Comparison of ENCODE assay signal across 8 mouse cellular contexts in genomic region chr3:88532299-88532674, GRCm38 (mm10). TPM values are rescaled to one million over a fixed set of nuclear protein-coding genes. Genes with fewer than 3 reads are reported as not detected.
A peak's percentile ranks its signal among the peaks of the same experiment; 100 is the strongest.
DNase-seq lines count a peak whose midpoint lies in the region; ATAC-seq and TF ChIP-seq lines count a peak whose summit lies in the region.

Gene Mex3a (plus strand): TSS chr3:88532395.

- peaks cover 41% of the 10 kb centered on the region for H3K79me3 ChIP-seq in C2C12 (ENCODE audit: low read depth)

- ATAC-seq in heart, embryonic 11.5 days (replicated peaks; ENCODE audit: insufficient number of reproducible peaks, low FRiP score, low TSS enrichment) = no peak
- no peak for ATAC-seq in liver, embryonic 11.5 days (replicated peaks; ENCODE audit: low FRiP score)

- H3K27ac ChIP-seq in heart, embryonic 11.5 days (ENCODE audit: low read depth, low read length) = peak within 1 kb of the TSS; percentile 95
- H3K27ac ChIP-seq in forebrain, embryonic 10.5 days = peak within 1 kb of the TSS; percentile 99
- peak within 1 kb of the TSS; percentile 85 for H3K27ac ChIP-seq in liver, embryonic 11.5 days (ENCODE audit: low read depth, low read length)

- H3K4me3 ChIP-seq in heart, embryonic 11.5 days (ENCODE audit: low read depth, low read length) = peak within 1 kb of the TSS; percentile 70
- peak within 1 kb of the TSS; percentile 87 for H3K4me3 ChIP-seq in C2C12 (ENCODE audit: insufficient read depth, poor library complexity, severe bottlenecking)
- peak within 1 kb of the TSS; percentile 93 for H3K4me3 ChIP-seq in forebrain, embryonic 10.5 days
- peak within 1 kb of the TSS; percentile 77 for H3K4me3 ChIP-seq in liver, embryonic 11.5 days (ENCODE audit: low read depth, low read length)

- TF ChIP-seq CTCF in C2C12 (IDR thresholded peaks at IDR 0.05; ENCODE audit: control insufficient read depth, insufficient read depth, insufficient read length) = no peak

- no peaks in the 10 kb centered on the region for H3K9me3 ChIP-seq in heart, embryonic 11.5 days (replicated peaks; ENCODE audit: control insufficient read depth, low read length)
- H3K9me3 ChIP-seq in forebrain, embryonic 10.5 days = no peaks in the 10 kb centered on the region
- no peaks in the 10 kb centered on the region for H3K9me3 ChIP-seq in liver, embryonic 11.5 days (ENCODE audit: control insufficient read depth, low read length)

- peaks cover 71% of the 10 kb centered on the region for H3K4me1 ChIP-seq in heart, embryonic 11.5 days (ENCODE audit: control insufficient read depth, insufficient read depth, low read length)
- H3K4me1 ChIP-seq in forebrain, embryonic 10.5 days = peaks cover 82% of the 10 kb centered on the region
- peaks cover 70% of the 10 kb centered on the region for H3K4me1 ChIP-seq in liver, embryonic 11.5 days (replicated peaks; ENCODE audit: control insufficient read depth, insufficient read depth, low read length)

- peak within 1 kb of the TSS; percentile 96 for H3ac ChIP-seq in C2C12 (ENCODE audit: control insufficient read depth, insufficient read length, low read depth)

- peak within 1 kb of the TSS; percentile 85 for H3K4me2 ChIP-seq in heart, embryonic 11.5 days
- H3K4me2 ChIP-seq in liver, embryonic 11.5 days = peak within 1 kb of the TSS; percentile 93

- peaks cover 6% of the 10 kb centered on the region for H3K36me3 ChIP-seq in heart, embryonic 11.5 days (ENCODE audit: control insufficient read depth, insufficient read depth, low read length)
- H3K36me3 ChIP-seq in C2C12 (ENCODE audit: control insufficient read depth, insufficient read depth) = peaks cover 12% of the 10 kb centered on the region
- peaks cover 42% of the 10 kb centered on the region for H3K36me3 ChIP-seq in forebrain, embryonic 10.5 days (replicated peaks)
- no peaks in the 10 kb centered on the region for H3K36me3 ChIP-seq in liver, embryonic 11.5 days (ENCODE audit: control insufficient read depth, insufficient read depth, low read length)

- H3K27me3 ChIP-seq in heart, embryonic 11.5 days (ENCODE audit: control insufficient read depth, insufficient read depth, low read length) = no peaks in the 10 kb centered on the region
- no peaks in the 10 kb centered on the region for H3K27me3 ChIP-seq in C2C12 (ENCODE audit: control insufficient read depth, insufficient read depth, insufficient read length)
- H3K27me3 ChIP-seq in forebrain, embryonic 10.5 days (ENCODE audit: poor library complexity, severe bottlenecking) = no peaks in the 10 kb centered on the region
- H3K27me3 ChIP-seq in liver, embryonic 11.5 days (replicated peaks; ENCODE audit: control insufficient read depth, insufficient read depth, low read length) = no peaks in the 10 kb centered on the region

- peaks cover 93% of the 10 kb centered on the region for H3K79me2 ChIP-seq in C2C12 (ENCODE audit: control insufficient read depth, insufficient read depth)

- under 1% methylated on average over 16 of the region's 31 CpGs for WGBS in heart, embryonic 11.5 days (ENCODE audit: insufficient replicate concordance)
- 1% methylated on average over 28 of the region's 31 CpGs for WGBS in forebrain, embryonic 10.5 days
- under 1% methylated on average over 19 of the region's 31 CpGs for WGBS in liver, embryonic 11.5 days

- DNase-seq in heart, adult 9 months (ENCODE audit: low spot score in 2 of 2) = no peak
- DNase-seq in forebrain, embryonic 10.5 days (ENCODE audit: extremely low spot score, low spot score) = no peak
- DNase-seq in liver, embryonic 11.5 days (ENCODE audit: low spot score) = no peak
- DNase-seq in urinary bladder, adult 2 months (ENCODE audit: low spot score) = no peak
- no peak for DNase-seq in right cerebral cortex, postnatal 25 days
- no peak for DNase-seq in urinary bladder, postnatal 10 days (ENCODE audit: low spot score)

- peak within 1 kb of the TSS; percentile 98 for H3K9ac ChIP-seq in heart, embryonic 11.5 days (ENCODE audit: low read depth, low read length)
- H3K9ac ChIP-seq in liver, embryonic 11.5 days (ENCODE audit: low read depth, low read length) = peak within 1 kb of the TSS; percentile 81

TF ChIP-seq in C2C12, 6 proteins besides CTCF, POLR2A, EP300 and RAD21:
- TF ChIP-seq USF1 (IDR thresholded peaks at IDR 0.05; ENCODE audit: low read depth) (no peak), MAX (IDR thresholded peaks at IDR 0.05) (no peak), MYOG (IDR thresholded peaks at IDR 0.05; ENCODE audit: control insufficient read depth, extremely low read depth, insufficient read length) (no peak), FOSL1 (IDR thresholded peaks at IDR 0.05; ENCODE audit: insufficient read depth, low read length, poor library complexity, severe bottlenecking) (no peak), MYOD1 (IDR thresholded peaks at IDR 0.05; ENCODE audit: control insufficient read depth, insufficient read length, low read depth) (no peak), CEBPB (IDR thresholded peaks at IDR 0.05; ENCODE audit: low read depth) (no peak)
TF ChIP-seq in C2C12: peak in this region for 0.

RNA-seq across cellular contexts. Expression of gene Mex3a, which starts in this region (rescaled TPM):
- polyA plus RNA-seq in heart, embryonic 11.5 days (2014; fragmentation: Nextera tagmentation; extraction: Ambion mirVana) = 16.5 and 16.9 TPM in 2 replicates
- polyA plus RNA-seq in C2C12 (2012; fragmentation: generic; extraction: Trizol) = 14.9 TPM
- 27.4 and 28.6 TPM in 2 replicates for polyA plus RNA-seq in forebrain, embryonic 10.5 days (2016; fragmentation: Nextera tagmentation; extraction: Ambion mirVana)
- 9.4 and 10.2 TPM in 2 replicates for polyA plus RNA-seq in liver, embryonic 11.5 days (2014; fragmentation: Nextera tagmentation; extraction: Ambion mirVana)
- 1.7 and 1.8 TPM in 2 replicates for polyA plus RNA-seq in urinary bladder, adult 2 months (2012; rRNA removed)
